Comparison of ENCODE assay signal across 8 mouse cellular contexts in the genomic region with DNA sequence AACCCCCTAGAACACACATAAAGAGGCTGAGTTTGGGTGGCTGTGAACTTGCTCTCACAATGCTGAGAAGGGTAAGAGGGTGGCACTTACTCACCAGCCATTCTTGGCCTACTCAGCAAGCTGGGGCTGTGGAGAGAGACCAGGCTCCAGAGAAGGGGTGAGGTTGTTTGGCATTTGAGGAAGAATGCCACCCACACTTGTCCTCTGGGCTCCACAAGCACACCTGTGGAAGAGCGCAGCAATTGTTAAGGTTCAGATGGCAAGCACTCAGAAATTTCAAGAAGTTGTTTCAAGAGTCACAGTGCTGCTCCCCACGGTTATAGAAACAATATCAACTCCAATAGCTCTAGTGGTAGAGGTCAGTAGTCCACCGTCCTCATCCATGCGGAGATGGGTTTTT. TPM values are rescaled to one million over a fixed set of nuclear protein-coding genes. Genes with fewer than 3 reads are reported as not detected.
DNase-seq lines count a peak whose midpoint lies in the region; ATAC-seq lines count a peak whose summit lies in the region.

No protein-coding gene starts in this region.

- peak overlapping the region; percentile 95 for H3K4me2 ChIP-seq in heart, embryonic 13.5 days
- peak overlapping the region; percentile 95; the same call in 1 of the 2 replicates for H3K4me2 ChIP-seq in embryonic facial prominence, embryonic 12.5 days (replicated peaks)
- H3K4me2 ChIP-seq in intestine, embryonic 16.5 days (ENCODE audit: low read depth, low read length): peak overlapping the region; percentile 64; the same call in 1 of the 2 replicates
- peak overlapping the region; percentile 89; the same call in 1 of the 2 replicates for H3K4me2 ChIP-seq in midbrain, embryonic 11.5 days

- peak overlapping the region; percentile 91 for H3K27ac ChIP-seq in heart, embryonic 13.5 days (replicated peaks)
- H3K27ac ChIP-seq in embryonic facial prominence, embryonic 12.5 days: no peak overlapping the region
- H3K27ac ChIP-seq in intestine, embryonic 16.5 days (ENCODE audit: low read length): peak overlapping the region; percentile 91; the same call in 1 of the 2 replicates
- H3K27ac ChIP-seq in midbrain, embryonic 11.5 days (ENCODE audit: low read depth, low read length): no peak overlapping the region

- peaks cover 41% of the 10 kb centered on the region for H3K4me1 ChIP-seq in heart, embryonic 13.5 days
- H3K4me1 ChIP-seq in embryonic facial prominence, embryonic 12.5 days: peaks cover 28% of the 10 kb centered on the region
- peaks cover 18% of the 10 kb centered on the region for H3K4me1 ChIP-seq in intestine, embryonic 16.5 days (ENCODE audit: control insufficient read depth, insufficient read depth, low read length)
- H3K4me1 ChIP-seq in midbrain, embryonic 11.5 days (ENCODE audit: control insufficient read depth, insufficient read depth, low read length): peaks cover 29% of the 10 kb centered on the region

- WGBS in heart, embryonic 13.5 days: 64% methylated on average over 4 of the region's 4 CpGs
- WGBS in embryonic facial prominence, embryonic 12.5 days: 61% methylated on average over 4 of the region's 4 CpGs
- 56% methylated on average over 4 of the region's 4 CpGs for WGBS in intestine, embryonic 16.5 days
- whole genome bisulfite sequencing in midbrain, embryonic 11.5 days: 66% methylated on average over 4 of the region's 4 CpGs

- intact Hi-C loops in heart, postnatal 25 days (cut with DNase I): no loop called here

- no peaks in the 10 kb centered on the region for H3K9me3 ChIP-seq in heart, embryonic 13.5 days
- H3K9me3 ChIP-seq in embryonic facial prominence, embryonic 12.5 days: no peaks in the 10 kb centered on the region
- no peaks in the 10 kb centered on the region for H3K9me3 ChIP-seq in intestine, embryonic 16.5 days (ENCODE audit: control insufficient read depth, low read length)
- H3K9me3 ChIP-seq in midbrain, embryonic 11.5 days (ENCODE audit: control insufficient read depth, low read length): no peaks in the 10 kb centered on the region

- H3K9ac ChIP-seq in heart, embryonic 13.5 days: peak overlapping the region; percentile 93; the same call in 1 of the 2 replicates
- no peak overlapping the region for H3K9ac ChIP-seq in embryonic facial prominence, embryonic 12.5 days
- peak overlapping the region; percentile 96 for H3K9ac ChIP-seq in intestine, embryonic 16.5 days (ENCODE audit: low read depth, low read length)
- H3K9ac ChIP-seq in midbrain, embryonic 11.5 days (ENCODE audit: low read length): peak overlapping the region; percentile 90

- no peaks in the 10 kb centered on the region for H3K36me3 ChIP-seq in heart, embryonic 13.5 days
- H3K36me3 ChIP-seq in embryonic facial prominence, embryonic 12.5 days: no peaks in the 10 kb centered on the region
- H3K36me3 ChIP-seq in intestine, embryonic 16.5 days (ENCODE audit: control insufficient read depth, insufficient read depth, low read length): no peaks in the 10 kb centered on the region
- no peaks in the 10 kb centered on the region for H3K36me3 ChIP-seq in midbrain, embryonic 11.5 days (ENCODE audit: control insufficient read depth, insufficient read depth, low read length)

- H3K27me3 ChIP-seq in heart, embryonic 13.5 days (replicated peaks): no peaks in the 10 kb centered on the region; the same call in 1 of the 2 replicates
- H3K27me3 ChIP-seq in embryonic facial prominence, embryonic 12.5 days: no peaks in the 10 kb centered on the region
- no peaks in the 10 kb centered on the region for H3K27me3 ChIP-seq in intestine, embryonic 16.5 days (replicated peaks; ENCODE audit: control insufficient read depth, insufficient read depth, low read length)
- no peaks in the 10 kb centered on the region for H3K27me3 ChIP-seq in midbrain, embryonic 11.5 days (ENCODE audit: control insufficient read depth, insufficient read depth, low read length)

- no peak for ATAC-seq in heart, embryonic 13.5 days (ENCODE audit: extremely low read depth, insufficient number of reproducible peaks, low FRiP score, low TSS enrichment)
- no peak for ATAC-seq in embryonic facial prominence, embryonic 12.5 days (ENCODE audit: insufficient number of reproducible peaks, insufficient read depth, low FRiP score, low TSS enrichment)
- ATAC-seq in intestine, embryonic 16.5 days: no peak
- no peak for ATAC-seq in midbrain, embryonic 11.5 days (ENCODE audit: low FRiP score)

- DNase-seq in heart, postnatal 25 days (ENCODE audit: low spot score): no peak
- peak; percentile 89 for DNase-seq in midbrain, embryonic 11.5 days (ENCODE audit: low spot score, missing footprints)
- no peak for DNase-seq in urinary bladder, postnatal 10 days (ENCODE audit: low spot score)
- no peak for DNase-seq in frontal cortex, postnatal 25 days (ENCODE audit: low spot score in 2 of 2)
- DNase-seq in adrenal gland, adult 8-10 months: no peak

- H3K4me3 ChIP-seq in heart, embryonic 13.5 days: peak overlapping the region; percentile 66
- H3K4me3 ChIP-seq in embryonic facial prominence, embryonic 12.5 days: no peak overlapping the region
- peak overlapping the region; percentile 89; the same call in 1 of the 2 replicates for H3K4me3 ChIP-seq in intestine, embryonic 16.5 days (ENCODE audit: low read length)
- H3K4me3 ChIP-seq in midbrain, embryonic 11.5 days (ENCODE audit: low read depth, low read length): no peak overlapping the region

RNA-seq across cellular contexts. Expression of a gene that starts 1.0 kb away (rescaled TPM):
- 7.7 and 8.3 TPM in 2 replicates for polyA plus RNA-seq in heart, embryonic 13.5 days (2015; fragmentation: Nextera tagmentation; extraction: Ambion mirVana)
- 10 to 100 TPM; 19.4 to 19.9 TPM for total RNA-seq in heart, postnatal 25 days (2021)
- 21.8 and 23.5 TPM in 2 replicates for polyA plus RNA-seq in embryonic facial prominence, embryonic 12.5 days (2016; fragmentation: Nextera tagmentation; extraction: Ambion mirVana)
- 11.6 and 12.4 TPM in 2 replicates for polyA plus RNA-seq in intestine, embryonic 16.5 days (2015; fragmentation: Nextera tagmentation; extraction: Ambion mirVana)
- 13.4 and 13.5 TPM in 2 replicates for polyA plus RNA-seq in midbrain, embryonic 11.5 days (2014; fragmentation: Nextera tagmentation; extraction: Ambion mirVana)
- 10 to 100 TPM; 40.5 to 53.1 (median 47.2) TPM for total RNA-seq in adrenal gland, adult 8-10 months (2022)

Comparison
In these comparisons a context has a peak if more than half of its experiments do, and no peak if none do; other contexts are left out.
1. H3K27ac ChIP-seq: peak in heart, embryonic 13.5 days (single experiment) and intestine, embryonic 16.5 days (single experiment); none in embryonic facial prominence, embryonic 12.5 days (single experiment) and midbrain, embryonic 11.5 days (single experiment).
2. H3K4me3 ChIP-seq: peak in heart, embryonic 13.5 days (single experiment) and intestine, embryonic 16.5 days (single experiment); none in embryonic facial prominence, embryonic 12.5 days (single experiment) and midbrain, embryonic 11.5 days (single experiment).
3. Peak in every context shown above with its lines, with median percentiles within 50 percentile points of each other: H3K4me2 ChIP-seq.